Mouse (Mus musculus): ENCODE measurements around the gene 2310034C09Rik.

DNA sequence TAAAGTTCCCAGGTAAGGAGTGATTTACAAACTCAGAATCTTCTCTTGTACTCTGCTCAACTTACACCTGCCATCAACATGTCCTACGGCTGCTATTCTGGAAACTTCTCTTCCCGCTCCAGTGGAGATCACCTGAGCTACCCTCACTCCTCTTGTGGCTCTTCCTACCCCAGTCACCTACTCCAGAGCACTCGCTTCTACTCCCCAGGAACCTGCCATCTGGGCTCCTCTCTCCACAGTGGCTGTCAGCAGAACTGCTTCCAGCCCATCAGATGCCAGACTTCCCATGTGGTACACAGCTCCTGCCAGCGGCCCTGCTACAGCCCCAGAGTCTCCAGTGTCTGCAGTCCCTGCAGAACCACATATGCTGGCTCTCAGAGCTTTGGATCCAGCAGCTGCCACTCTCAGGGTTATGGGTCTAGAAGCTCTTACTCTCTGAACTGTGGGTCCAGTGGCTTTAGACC, 29.8 kb upstream of the 2310034C09Rik start, which contains the start of gene Krtap13-1:
- TF ChIP-seq EP300 (optimal IDR thresholded peaks at IDR 0.05) (no peak), CTCF (IDR thresholded peaks at IDR 0.05; ENCODE audit: low read depth) (no peak)

Data from stomach, postnatal 0 days (tissue).